Mouse (Mus musculus): Measurements from ENCODE around the gene Gm43518. TPM values are rescaled to one million over a fixed set of nuclear protein-coding genes. Genes with fewer than 3 reads are reported as not detected.
A peak's percentile ranks its signal among the peaks of the same experiment; 100 is the strongest.

The Gm43518 gene
- polyA plus RNA-seq, 1 experiment from 2014 or later = 2.0 TPM

DNA sequence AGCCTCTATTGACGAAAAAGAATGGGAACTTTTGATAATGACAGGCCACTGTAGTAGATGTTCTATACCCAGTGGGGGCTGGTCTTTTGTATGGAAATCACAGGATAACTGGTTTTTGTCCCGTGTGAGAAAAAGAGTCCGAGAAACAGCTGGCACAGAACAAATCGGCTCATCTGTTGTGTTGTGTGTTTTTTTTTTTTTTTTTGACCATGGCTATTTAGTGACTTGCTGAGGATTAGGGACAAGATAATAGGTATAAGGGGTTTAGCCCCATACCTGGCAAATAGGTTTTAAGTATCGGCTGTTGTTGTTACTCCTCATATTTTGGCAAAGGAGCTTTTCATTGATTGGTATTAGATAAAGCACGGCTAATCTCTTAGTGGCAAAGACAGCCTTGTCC, 45.2 kb downstream of the Gm43518 start:
- H3K9me3 ChIP-seq (ENCODE audit: control insufficient read depth, low read length) = no peaks in the 10 kb centered on the region
- ATAC-seq (ENCODE audit: low read depth) = no peak
- 61% methylated on average over 6 of the region's 6 CpGs for WGBS
- no peak overlapping the region for H3K9ac ChIP-seq (ENCODE audit: low read length)
- H3K4me2 ChIP-seq (ENCODE audit: low read depth, low read length) = no peak overlapping the region
- H3K27me3 ChIP-seq (ENCODE audit: control insufficient read depth, insufficient read depth, low read depth, low read length) = peaks cover 11% of the 10 kb centered on the region
- no peaks in the 10 kb centered on the region for H3K36me3 ChIP-seq (ENCODE audit: control insufficient read depth, insufficient read depth, low read length)
- no peak overlapping the region for H3K4me3 ChIP-seq (ENCODE audit: low read length)
- peaks cover 11% of the 10 kb centered on the region for H3K4me1 ChIP-seq (replicated peaks; ENCODE audit: control insufficient read depth, insufficient read depth, low read length)
- H3K27ac ChIP-seq (ENCODE audit: low read length) = no peak overlapping the region

DNA sequence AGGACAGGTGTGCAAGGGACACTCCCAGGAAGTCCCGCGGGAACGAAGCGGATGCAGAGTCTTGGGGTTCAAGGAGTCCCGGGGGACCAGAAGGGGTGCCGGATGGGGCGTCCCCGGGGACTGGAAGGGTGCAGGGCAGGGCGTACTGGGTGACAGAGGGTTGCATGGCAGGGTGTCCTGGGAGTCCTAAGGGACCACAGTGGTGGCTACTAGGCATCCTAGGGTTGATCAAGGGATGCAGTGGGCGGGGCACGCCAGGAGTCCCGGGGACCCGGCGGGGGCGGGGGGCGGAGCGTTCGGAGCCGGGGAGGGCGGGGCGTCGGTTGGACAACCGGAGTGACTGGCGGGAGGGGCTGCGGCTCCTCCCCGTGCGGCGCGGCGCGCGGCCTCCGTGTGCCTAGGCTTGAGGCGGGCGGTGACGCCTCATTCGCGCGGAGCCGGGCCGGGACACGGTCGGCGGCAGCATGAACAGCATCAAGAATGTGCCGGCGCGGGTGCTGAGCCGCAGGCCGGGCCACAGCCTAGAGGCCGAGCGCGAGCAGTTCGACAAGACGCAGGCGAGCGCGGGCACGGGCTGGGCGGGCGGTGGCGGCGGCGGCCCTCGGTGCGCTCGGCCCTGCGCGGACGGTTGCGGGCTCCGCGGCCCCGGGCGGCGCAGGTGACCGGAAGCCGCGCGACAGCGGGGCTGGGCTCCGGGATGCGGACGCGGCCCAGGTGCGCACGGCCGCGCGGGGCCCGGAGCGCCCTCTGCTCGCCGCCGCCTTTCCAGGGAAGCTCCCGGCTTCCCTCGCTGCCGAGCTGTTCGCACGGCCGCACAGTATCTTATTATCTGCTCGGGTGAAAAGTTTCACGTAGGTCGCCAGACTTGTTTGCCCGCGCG, 46.3 kb downstream of the Gm43518 start, which contains the start of gene Hip1r:
Gene Hip1r (plus strand): TSS at position 330 of the 880 bp plus-strand sequence.
- no peaks in the 10 kb centered on the region for H3K9me3 ChIP-seq (ENCODE audit: control insufficient read depth, low read length)
- WGBS = 1% methylated on average over 68 of the region's 106 CpGs

DNA sequence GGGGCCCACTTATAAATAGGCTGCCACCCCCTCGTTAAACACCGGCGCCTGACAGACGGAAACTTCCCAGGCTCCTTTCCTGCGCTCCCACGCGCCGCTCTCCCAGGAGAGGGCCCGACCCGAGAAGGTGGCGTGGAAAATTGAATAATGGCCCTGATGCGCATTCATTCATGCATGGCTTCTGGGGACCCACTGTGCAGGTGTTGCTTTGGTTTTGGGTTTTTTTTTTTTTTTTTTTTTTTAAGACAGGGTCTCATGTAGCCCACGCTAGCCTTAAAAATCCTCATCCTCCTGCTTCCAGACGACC, 46.9 kb downstream of the Gm43518 start:
- Histone ChIP-seq H3K36me3 (ENCODE audit: control insufficient read depth, insufficient read depth, low read length) (no peaks in the 10 kb centered on the region), H3K4me3 (ENCODE audit: low read length) (peak overlapping the region; percentile 76), H3K9ac (ENCODE audit: low read length) (peak overlapping the region; percentile 75), H3K27me3 (ENCODE audit: control insufficient read depth, insufficient read depth, low read depth, low read length) (peaks cover 11% of the 10 kb centered on the region), H3K4me1 (replicated peaks; ENCODE audit: control insufficient read depth, insufficient read depth, low read length) (peaks cover 19% of the 10 kb centered on the region), H3K4me2 (ENCODE audit: low read depth, low read length) (peak overlapping the region; percentile 95), H3K9me3 (ENCODE audit: control insufficient read depth, low read length) (no peaks in the 10 kb centered on the region), H3K27ac (ENCODE audit: low read length) (no peak overlapping the region; the same call in 1 of the 2 replicates)
- no peak for ATAC-seq (ENCODE audit: low read depth)
- under 1% methylated on average over 14 of the region's 14 CpGs for WGBS

More for the DNA sequence above, 46.3 kb downstream of the Gm43518 start, which contains the start of gene Hip1r:
- peak within 1 kb of the TSS; percentile 75 for H3K9ac ChIP-seq (ENCODE audit: low read length)
- no peaks in the 10 kb centered on the region for H3K36me3 ChIP-seq (ENCODE audit: control insufficient read depth, insufficient read depth, low read length)
- H3K4me1 ChIP-seq (replicated peaks; ENCODE audit: control insufficient read depth, insufficient read depth, low read length) = peaks cover 19% of the 10 kb centered on the region
- peak; percentile 76 for ATAC-seq (ENCODE audit: low read depth)
- peak within 1 kb of the TSS; percentile 55 for H3K27ac ChIP-seq (ENCODE audit: low read length)
- H3K4me2 ChIP-seq (ENCODE audit: low read depth, low read length) = peak within 1 kb of the TSS; percentile 95
- H3K4me3 ChIP-seq (ENCODE audit: low read length) = peak within 1 kb of the TSS; percentile 76
- peaks cover 11% of the 10 kb centered on the region for H3K27me3 ChIP-seq (ENCODE audit: control insufficient read depth, insufficient read depth, low read depth, low read length)

DNA sequence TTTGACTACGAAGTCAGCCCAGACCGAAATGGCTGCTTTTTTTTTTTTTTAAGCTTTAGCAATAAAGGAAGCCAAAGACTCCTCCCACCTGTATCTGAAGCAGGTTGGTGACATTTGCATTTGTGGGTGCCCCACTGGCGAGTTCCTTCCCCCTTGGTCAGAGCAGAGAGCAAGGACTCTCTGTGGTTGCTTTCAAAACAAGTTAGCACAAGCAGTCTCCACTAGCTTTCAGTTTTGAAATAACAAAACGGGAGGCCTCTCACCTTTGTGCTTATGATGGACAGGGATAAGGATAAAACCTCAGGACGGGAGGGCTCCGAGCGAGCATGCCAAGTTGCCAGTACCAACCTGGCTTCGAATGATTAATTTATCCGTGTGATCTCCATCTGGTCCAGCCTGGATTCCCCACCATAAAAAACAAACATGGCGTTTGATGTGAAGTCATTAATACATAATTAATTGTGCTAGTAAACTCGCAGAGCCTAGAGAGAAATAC, 47.4 kb downstream of the Gm43518 start:
- WGBS = 22% methylated on average over 11 of the region's 11 CpGs
- no peak overlapping the region for H3K27ac ChIP-seq (ENCODE audit: low read length)
- ATAC-seq (ENCODE audit: low read depth) = no peak
- H3K4me1 ChIP-seq (replicated peaks; ENCODE audit: control insufficient read depth, insufficient read depth, low read length) = peaks cover 23% of the 10 kb centered on the region
- no peak overlapping the region for H3K9ac ChIP-seq (ENCODE audit: low read length)
- H3K4me2 ChIP-seq (ENCODE audit: low read depth, low read length) = peak overlapping the region; percentile 95
- H3K9me3 ChIP-seq (ENCODE audit: control insufficient read depth, low read length) = no peaks in the 10 kb centered on the region
- H3K36me3 ChIP-seq (ENCODE audit: control insufficient read depth, insufficient read depth, low read length) = no peaks in the 10 kb centered on the region
- peak overlapping the region; percentile 76 for H3K4me3 ChIP-seq (ENCODE audit: low read length)
- peaks cover 11% of the 10 kb centered on the region for H3K27me3 ChIP-seq (ENCODE audit: control insufficient read depth, insufficient read depth, low read depth, low read length)

- Histone ChIP-seq H3K4me1 (replicated peaks; ENCODE audit: control insufficient read depth, insufficient read depth, low read length) (peaks cover 26% of the 10 kb centered on the region), H3K9me3 (ENCODE audit: control insufficient read depth, low read length) (no peaks in the 10 kb centered on the region), H3K27me3 (ENCODE audit: control insufficient read depth, insufficient read depth, low read depth, low read length) (peaks cover 11% of the 10 kb centered on the region), H3K27ac (ENCODE audit: low read length) (peak overlapping the region; percentile 73), H3K36me3 (ENCODE audit: control insufficient read depth, insufficient read depth, low read length) (no peaks in the 10 kb centered on the region), H3K4me2 (ENCODE audit: low read depth, low read length) (peak overlapping the region; percentile 95), H3K9ac (ENCODE audit: low read length) (no peak overlapping the region), H3K4me3 (ENCODE audit: low read length) (no peak overlapping the region)
- ATAC-seq (ENCODE audit: low read depth) = peak; percentile 54
- WGBS = 37% methylated on average over 6 of the region's 6 CpGs
These were observed 48.5 kb downstream of the Gm43518 start for GRCm38 (mm10) chr5:123975668-123976180.

- Histone ChIP-seq H3K4me1 (replicated peaks; ENCODE audit: control insufficient read depth, insufficient read depth, low read length) (peaks cover 29% of the 10 kb centered on the region), H3K36me3 (ENCODE audit: control insufficient read depth, insufficient read depth, low read length) (no peaks in the 10 kb centered on the region), H3K4me3 (ENCODE audit: low read length) (no peak overlapping the region), H3K27ac (ENCODE audit: low read length) (no peak overlapping the region), H3K27me3 (ENCODE audit: control insufficient read depth, insufficient read depth, low read depth, low read length) (peaks cover 11% of the 10 kb centered on the region), H3K4me2 (ENCODE audit: low read depth, low read length) (no peak overlapping the region), H3K9ac (ENCODE audit: low read length) (no peak overlapping the region), H3K9me3 (ENCODE audit: control insufficient read depth, low read length) (no peaks in the 10 kb centered on the region)
- 32% methylated on average over 3 of the region's 3 CpGs for WGBS
- ATAC-seq (ENCODE audit: low read depth) = no peak
These were observed 50.0 kb downstream of the Gm43518 start for GRCm38 (mm10) chr5:123977231-123977630.

- no peak overlapping the region for H3K27ac ChIP-seq (ENCODE audit: low read length)
- 74% methylated on average over 5 of the region's 5 CpGs for WGBS
- peaks cover 10% of the 10 kb centered on the region for H3K27me3 ChIP-seq (ENCODE audit: control insufficient read depth, insufficient read depth, low read depth, low read length)
- no peaks in the 10 kb centered on the region for H3K9me3 ChIP-seq (ENCODE audit: control insufficient read depth, low read length)
- peaks cover 29% of the 10 kb centered on the region for H3K4me1 ChIP-seq (replicated peaks; ENCODE audit: control insufficient read depth, insufficient read depth, low read length)
- H3K4me2 ChIP-seq (ENCODE audit: low read depth, low read length) = no peak overlapping the region
- no peak for ATAC-seq (ENCODE audit: low read depth)
- H3K36me3 ChIP-seq (ENCODE audit: control insufficient read depth, insufficient read depth, low read length) = no peaks in the 10 kb centered on the region
- no peak overlapping the region for H3K9ac ChIP-seq (ENCODE audit: low read length)
- no peak overlapping the region for H3K4me3 ChIP-seq (ENCODE audit: low read length)
These were observed 50.9 kb downstream of the Gm43518 start for GRCm38 (mm10) chr5:123978131-123978530.

DNA sequence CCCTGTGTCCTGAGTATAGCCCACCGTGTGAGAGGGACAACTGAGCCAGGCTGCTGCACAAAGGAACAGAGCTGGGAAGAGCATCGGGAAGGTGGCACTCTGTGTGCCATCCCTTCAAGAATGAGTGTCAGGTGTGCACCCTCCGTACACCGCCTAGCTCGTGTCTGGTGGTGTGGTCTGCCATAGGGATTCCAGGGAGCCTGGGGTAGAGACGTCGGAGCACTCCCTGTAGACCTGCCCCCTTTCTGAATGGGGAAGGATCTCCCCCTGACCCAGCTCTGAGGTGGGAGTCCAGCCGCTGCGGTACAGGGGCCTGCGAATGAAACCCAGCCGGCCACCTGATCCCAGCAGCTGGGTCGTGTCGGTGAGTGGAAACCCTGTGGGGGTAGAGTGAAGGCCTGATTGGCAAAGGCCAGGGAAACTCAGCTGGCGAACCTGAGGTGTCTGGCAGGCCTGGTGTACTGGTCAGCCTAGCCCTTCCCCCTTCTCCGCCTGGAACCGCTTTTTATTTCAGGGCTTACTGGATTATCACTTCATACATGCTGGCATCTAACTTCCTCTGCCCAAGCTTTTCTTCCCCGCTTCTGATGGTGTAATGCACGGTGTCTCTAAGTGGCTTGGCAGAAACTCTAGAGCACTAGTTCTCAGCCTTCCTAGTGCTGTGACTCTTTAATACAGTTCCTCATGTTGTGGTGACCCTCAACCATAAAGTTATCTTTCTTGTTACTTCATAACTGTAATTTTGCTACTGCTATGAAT, 52.2 kb downstream of the Gm43518 start:
- Histone ChIP-seq H3K9me3 (ENCODE audit: control insufficient read depth, low read length) (no peaks in the 10 kb centered on the region), H3K4me2 (ENCODE audit: low read depth, low read length) (no peak overlapping the region), H3K4me1 (replicated peaks; ENCODE audit: control insufficient read depth, insufficient read depth, low read length) (peaks cover 29% of the 10 kb centered on the region), H3K27me3 (ENCODE audit: control insufficient read depth, insufficient read depth, low read depth, low read length) (peaks cover 7% of the 10 kb centered on the region; the same call in 1 of the 2 replicates), H3K36me3 (ENCODE audit: control insufficient read depth, insufficient read depth, low read length) (no peaks in the 10 kb centered on the region), H3K4me3 (ENCODE audit: low read length) (no peak overlapping the region), H3K27ac (ENCODE audit: low read length) (no peak overlapping the region), H3K9ac (ENCODE audit: low read length) (no peak overlapping the region)
- WGBS = 64% methylated on average over 18 of the region's 18 CpGs
- ATAC-seq (ENCODE audit: low read depth) = no peak

DNA sequence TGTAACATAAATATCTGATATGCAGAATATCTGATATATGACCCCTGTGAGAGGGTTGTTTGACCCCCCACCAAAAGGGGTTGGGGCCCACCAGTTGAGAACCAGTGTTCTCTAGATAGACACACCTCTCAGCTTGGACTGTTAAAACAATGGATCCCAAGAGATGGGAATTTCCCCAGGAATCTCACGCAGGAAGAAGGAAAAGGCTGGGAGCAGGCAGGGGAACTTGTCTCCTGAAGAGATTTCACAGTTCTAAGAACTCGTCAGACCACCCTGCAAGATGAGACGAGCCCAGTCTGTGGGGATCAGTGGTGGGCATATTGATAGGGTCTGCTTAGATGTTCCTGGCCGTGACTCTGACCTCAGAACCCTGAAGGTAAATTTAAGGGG, 52.8 kb downstream of the Gm43518 start:
- H3K4me2 ChIP-seq (ENCODE audit: low read depth, low read length) = no peak overlapping the region
- H3K9me3 ChIP-seq (ENCODE audit: control insufficient read depth, low read length) = no peaks in the 10 kb centered on the region
- H3K4me3 ChIP-seq (ENCODE audit: low read length) = no peak overlapping the region
- no peak for ATAC-seq (ENCODE audit: low read depth)
- peaks cover 26% of the 10 kb centered on the region for H3K4me1 ChIP-seq (replicated peaks; ENCODE audit: control insufficient read depth, insufficient read depth, low read length)
- peak overlapping the region; percentile 43 for H3K27ac ChIP-seq (ENCODE audit: low read length)
- 48% methylated on average over 4 of the region's 4 CpGs for WGBS
- no peak overlapping the region for H3K9ac ChIP-seq (ENCODE audit: low read length)
- peaks cover 3% of the 10 kb centered on the region; the same call in 1 of the 2 replicates for H3K27me3 ChIP-seq (ENCODE audit: control insufficient read depth, insufficient read depth, low read depth, low read length)
- no peaks in the 10 kb centered on the region for H3K36me3 ChIP-seq (ENCODE audit: control insufficient read depth, insufficient read depth, low read length)

All from lung, embryonic 16.5 days (tissue).